Mouse (Mus musculus): Measurements from ENCODE around the gene A730061H03Rik.

Gene A730061H03Rik

DNA sequence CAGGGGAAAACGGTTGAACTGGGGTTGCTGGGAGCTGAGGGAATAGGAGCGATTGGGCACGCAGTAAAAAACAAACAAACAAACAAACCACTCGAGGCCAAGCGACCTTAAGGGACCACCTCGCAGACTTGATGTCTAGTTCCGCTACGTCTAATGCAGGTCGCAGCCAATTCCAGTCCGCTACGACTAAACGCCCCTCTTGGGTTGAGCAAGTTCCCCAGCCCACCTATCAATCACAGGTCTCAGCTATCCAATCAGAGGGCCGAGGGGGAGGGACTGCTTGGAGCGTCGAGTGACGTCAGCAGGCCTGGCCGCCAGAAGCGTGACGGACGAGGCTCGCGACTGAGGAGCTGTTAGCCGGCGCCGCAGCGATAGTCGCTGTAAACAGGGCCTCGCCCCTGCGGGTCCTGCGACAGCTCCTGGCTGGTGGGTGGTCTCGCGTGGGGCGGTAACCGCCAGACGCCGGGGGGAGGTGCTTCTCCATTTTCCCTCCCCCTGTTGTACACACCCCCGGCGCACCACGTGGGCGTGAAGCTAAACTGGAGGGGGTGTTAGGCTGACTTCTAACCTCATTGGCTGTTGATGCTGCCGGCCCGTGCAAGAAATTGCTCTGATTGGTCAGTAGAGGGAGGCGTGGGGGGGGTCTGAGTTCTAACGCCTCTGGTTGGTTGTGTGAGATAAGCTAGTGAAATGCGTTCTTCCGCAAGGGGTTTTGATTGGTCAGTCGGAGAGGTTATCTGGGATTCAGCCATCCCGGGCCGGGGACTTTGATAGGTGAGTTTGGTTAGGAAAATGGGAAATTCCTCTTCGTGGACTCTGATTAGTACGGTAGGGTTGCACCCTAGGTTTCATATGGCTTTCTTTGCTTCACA lies at the start of gene A730061H03Rik:
Gene A730061H03Rik (minus strand): TSS at position 205 of the 872 bp plus-strand sequence.
- DNase-seq (ENCODE audit: low spot score in 2 of 2): peak; percentile 99 to 100

DNA sequence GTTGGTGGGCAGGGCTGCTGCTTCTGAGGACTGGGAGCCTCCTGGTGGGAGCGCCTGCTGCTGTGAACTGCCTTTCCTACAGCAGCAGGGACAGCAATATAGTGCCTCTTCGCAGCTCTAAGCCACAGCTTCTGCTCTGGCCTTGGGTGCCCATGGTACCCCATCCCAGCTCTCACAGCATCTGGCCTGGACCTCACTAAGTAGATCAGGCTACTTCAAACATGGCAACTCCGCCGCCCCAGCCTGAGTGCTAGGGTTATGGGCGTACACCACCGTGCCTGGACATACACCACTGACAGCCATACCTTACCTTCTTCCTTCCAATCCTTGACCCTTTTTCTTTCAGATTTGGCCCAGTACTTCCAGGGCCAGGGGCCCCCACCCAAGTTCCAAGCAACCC lies 48.1 kb upstream of the A730061H03Rik start:
- no peak for DNase-seq (ENCODE audit: low spot score in 2 of 2)

DNA sequence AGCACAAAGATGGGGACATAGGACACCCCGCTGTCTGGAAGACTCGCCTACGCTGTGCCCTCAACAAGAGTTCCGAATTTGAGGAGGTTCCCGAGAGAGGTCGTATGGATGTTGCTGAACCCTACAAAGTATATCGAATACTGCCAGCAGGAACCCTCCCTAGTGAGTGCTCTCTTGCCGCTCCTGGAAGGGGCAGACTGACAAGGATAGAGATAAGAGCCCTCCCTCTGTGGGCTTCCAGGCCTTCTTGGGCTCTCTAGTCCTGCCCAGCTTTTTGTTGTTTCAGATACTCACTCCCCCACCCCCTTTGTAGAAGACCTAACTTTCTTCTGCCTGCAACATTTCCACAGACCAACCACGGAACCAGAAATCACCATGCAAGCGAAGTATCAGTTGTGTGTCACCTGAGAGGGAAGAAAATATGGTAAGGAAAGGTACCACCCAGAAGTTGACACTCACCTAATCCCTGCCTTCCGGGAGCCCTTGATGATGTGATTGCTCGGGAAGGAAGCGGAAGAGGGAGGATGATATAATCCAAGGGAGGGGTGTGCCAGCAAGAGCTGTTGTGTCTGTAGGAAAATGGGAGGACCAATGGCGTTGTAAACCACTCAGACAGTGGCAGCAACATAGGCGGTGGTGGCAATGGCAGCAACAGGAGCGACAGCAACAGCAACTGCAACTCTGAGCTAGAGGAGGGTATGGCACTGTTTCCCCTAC lies 45.7 kb upstream of the A730061H03Rik start:
- DNase-seq (ENCODE audit: low spot score in 2 of 2): no peak

DNA sequence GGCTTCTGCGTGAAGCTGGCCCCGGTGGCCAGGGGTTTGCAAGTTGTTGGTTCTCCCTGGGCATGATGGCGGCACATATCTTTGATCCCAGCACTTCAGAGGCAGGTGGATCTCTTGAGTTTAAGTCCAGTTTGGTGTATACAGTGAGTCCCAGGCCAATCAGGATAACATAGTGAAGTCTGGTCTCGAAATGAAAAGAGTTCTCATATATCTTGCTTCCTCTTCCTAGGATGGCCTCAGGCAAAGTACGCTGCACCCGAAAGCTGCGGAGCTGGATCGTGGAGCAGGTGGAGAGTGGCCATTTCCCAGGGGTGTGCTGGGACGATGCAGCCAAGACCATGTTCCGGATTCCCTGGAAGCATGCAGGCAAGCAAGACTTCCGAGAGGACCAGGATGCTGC lies 44.6 kb upstream of the A730061H03Rik start:
- DNase-seq (ENCODE audit: low spot score in 2 of 2): no peak

DNA sequence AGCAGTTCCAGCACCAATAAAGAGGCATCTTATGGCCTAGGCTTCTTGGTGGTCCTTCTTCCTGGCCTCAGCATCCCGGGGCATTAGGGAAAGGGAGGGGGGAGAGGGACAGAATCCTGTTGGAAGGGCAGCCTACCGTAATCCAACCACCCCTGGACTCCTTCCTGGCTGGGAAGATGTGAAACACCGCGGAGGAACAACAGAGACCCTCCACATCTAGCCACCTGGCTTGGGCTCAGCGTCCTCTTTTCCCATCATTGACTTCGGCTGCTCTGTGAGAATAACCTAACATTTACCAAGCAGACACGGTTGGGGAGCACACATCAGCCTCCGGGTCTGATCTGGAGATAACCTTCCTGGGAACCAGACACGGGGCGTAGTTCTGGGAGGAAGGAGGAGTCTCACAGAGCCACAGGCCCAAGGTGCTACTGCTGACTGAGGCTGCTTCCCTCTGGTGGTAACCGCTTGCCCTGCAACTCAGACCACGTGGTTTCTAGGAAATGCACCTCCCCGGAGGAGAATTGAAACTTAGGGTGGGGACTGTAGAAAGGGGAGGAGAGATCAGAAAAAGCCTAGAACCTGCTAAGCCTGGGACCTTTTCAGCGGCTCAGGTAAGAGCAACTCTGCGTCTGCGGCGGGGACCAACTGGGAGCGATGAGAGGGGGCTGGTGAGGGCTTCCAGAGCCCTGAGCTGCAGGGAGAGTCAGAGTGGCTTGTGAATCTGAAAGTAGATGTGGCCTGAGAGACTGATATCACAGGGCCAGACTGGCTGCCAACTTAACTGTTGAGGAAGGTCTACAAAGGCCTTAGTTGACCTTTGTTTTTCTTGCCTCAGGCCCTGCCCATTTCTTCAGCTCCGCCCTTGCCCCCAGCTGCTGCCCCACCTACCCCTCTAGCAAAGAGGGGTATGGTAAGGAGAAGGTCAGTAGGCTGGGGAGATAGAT lies 43.7 kb upstream of the A730061H03Rik start:
- peak; percentile 91 to 94 for DNase-seq (ENCODE audit: low spot score in 2 of 2)

DNA sequence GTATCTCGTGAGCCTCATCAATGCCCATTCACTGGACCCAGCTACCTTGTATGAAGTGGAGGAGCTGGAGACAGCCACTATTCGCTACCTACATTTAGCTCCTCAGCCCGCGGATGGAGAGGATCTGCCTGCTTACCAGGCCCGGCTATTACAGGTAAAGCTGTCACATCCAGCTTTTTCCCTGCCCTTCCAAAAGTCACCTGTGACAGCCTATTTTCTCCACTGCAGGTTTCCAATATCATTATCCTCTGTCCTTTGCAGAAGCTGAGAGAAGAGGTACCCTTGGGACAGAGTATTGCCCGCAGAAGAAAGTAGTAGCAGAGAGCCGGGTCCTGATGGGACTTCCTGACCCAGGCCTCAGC lies 43.0 kb upstream of the A730061H03Rik start, which contains the start of gene Irf9:
Gene Irf9 (plus strand): TSS at position 301 of the 362 bp plus-strand sequence.
- no peak for DNase-seq (ENCODE audit: low spot score in 2 of 2)

DNA sequence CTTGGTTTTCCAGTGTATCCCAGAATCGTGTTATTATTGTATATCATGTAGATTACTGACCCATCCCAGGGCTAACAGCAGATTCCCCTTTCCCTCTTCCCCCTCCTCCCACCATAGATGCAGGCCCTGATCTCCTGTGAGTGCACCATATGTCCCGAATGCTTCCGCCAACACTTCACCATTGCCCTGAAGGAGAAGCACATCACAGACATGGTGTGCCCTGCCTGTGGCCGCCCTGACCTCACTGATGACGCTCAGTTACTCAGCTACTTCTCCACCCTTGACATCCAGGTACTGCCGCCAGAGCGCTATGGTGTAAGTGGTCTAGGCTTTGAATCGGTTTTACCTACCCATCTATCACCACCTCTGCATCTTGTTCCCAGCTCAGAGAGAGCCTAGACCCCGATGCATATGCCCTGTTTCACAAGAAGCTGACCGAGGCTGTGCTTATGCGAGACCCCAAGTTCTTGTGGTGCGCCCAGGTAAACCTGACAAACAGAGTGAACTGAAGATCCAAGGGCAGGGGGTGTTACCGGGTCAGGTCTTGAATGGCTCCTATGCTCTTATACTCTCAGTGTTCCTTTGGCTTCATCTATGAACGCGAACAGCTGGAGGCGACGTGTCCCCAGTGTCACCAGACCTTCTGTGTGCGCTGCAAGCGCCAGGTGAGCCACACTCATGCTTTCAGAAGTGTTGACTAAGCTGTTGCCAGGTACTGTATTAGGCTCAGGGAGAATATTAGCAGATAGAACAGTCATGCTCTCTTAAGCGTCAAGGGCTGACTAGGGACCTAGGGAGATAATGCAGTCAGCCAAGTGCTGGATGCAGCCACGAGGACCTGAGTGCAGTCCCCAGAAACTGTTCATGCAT lies 38.5 kb upstream of the A730061H03Rik start:
- DNase-seq (ENCODE audit: low spot score in 2 of 2): no peak

DNA sequence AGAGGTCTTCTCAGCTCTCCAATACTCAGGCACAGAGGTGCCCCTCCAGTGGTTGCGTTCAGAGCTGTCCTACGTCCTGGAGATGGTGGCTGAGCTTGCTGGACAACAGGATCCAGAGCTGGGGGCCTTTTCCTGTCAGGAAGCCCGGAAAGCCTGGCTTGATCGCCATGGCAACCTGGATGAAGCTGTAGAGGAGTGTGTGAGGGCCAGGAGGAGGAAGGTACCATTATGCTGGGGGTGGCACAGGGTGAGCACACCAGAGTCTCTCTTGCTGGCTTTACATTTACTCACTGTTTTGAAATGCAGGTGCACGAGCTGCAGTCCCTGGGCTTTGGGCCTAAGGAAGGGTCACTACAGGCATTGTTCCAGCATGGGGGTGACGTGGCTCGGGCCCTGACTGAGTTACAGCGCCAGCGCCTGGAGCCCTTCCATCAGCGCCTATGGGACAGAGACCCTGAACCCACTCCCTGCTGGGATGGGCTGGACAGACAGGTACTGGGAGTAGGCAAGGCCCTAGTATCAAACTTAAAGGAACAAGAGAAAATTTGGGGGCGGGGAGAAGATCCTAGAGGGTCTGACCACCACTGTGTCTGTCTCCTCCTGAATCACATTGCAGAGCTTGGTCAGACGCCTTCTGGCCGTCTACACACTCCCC lies 36.0 kb upstream of the A730061H03Rik start:
- peak; percentile 70 to 77 for DNase-seq (ENCODE audit: low spot score in 2 of 2)

DNA sequence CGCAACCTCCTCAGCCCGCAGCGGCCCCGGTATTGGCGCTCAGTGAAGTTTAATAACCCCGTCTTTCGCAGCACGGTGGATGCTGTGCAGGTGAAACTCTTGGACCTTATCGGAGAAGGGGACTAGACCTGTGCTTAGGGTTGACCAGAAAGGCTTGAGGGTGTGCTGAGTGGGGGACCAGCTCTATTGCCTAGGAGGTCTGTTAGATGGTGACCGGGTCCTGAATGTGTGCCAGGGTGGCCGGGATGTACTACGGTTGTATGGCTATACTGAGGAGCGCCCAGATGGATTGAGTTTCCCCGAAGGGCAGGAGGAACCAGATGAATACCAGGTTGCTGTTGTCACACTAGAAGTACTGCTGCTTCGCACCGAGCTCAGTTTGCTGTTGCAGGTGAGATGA lies 32.0 kb upstream of the A730061H03Rik start:
- no peak for DNase-seq (ENCODE audit: low spot score in 2 of 2)

DNA sequence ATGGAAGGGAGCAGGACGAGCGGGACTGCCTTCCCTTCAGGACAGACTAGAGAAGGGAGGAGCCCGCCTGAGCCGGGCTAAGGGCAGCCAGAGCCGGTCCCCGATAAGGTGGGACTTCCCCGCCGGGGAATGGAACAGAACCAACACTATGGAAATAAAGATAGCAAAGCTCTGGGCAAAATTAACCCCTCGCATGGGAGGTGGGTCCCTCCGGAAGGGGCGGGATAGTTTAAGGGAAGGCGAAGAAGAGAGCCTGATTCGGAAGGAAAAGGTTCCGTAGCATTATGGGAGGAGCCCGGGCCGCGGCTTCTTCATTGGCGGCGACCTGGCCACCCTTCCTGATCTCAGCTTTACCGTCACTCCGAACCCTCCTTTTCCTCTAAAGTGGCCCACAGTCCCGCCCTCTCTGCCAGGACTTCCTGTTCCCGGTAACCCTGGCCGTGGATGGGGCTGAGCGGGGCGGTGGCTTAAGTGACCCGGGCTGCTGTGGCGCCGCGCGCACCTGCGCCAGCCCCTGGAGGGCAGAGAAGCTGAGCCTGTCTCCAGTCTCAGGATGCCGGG lies 31.2 kb upstream of the A730061H03Rik start, which contains the start of gene Rnf31:
Gene Rnf31 (plus strand): TSS at position 378 of the 561 bp plus-strand sequence.
- DNase-seq (ENCODE audit: low spot score in 2 of 2): peak; percentile 95 to 97

DNA sequence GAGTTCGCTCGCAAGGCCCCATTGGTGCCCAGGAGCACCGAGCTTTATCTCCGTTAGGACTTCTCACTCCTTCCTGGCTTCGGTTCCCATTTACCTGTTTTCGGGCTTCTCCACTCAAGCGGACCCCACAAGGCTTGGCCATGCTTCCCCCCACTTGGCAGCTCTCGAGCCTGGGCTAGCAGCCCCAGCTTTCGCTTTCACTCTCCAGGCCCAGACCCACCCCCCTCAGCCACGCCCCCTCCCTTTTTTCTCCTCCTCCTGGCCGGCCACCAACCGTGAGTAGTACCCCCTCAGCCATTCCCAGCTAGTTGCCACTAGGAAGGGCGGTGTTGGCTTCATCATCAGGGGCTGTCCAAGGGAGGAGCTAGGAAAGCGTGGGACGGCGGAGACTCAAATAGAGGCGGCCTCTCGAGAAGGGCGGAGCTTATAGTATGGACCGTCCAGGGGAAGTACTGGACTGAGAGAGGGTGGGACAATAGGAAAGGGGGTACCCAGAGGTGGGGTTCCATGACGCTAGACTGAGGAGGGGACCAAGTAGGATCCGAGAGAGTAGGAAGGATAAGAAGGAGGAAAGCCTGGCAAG lies 30.6 kb upstream of the A730061H03Rik start, which contains the start of gene Psme2:
Gene Psme2 (minus strand): TSS at position 366 of the 583 bp plus-strand sequence.
- peak; percentile 96 to 98 for DNase-seq (ENCODE audit: low spot score in 2 of 2)

DNA sequence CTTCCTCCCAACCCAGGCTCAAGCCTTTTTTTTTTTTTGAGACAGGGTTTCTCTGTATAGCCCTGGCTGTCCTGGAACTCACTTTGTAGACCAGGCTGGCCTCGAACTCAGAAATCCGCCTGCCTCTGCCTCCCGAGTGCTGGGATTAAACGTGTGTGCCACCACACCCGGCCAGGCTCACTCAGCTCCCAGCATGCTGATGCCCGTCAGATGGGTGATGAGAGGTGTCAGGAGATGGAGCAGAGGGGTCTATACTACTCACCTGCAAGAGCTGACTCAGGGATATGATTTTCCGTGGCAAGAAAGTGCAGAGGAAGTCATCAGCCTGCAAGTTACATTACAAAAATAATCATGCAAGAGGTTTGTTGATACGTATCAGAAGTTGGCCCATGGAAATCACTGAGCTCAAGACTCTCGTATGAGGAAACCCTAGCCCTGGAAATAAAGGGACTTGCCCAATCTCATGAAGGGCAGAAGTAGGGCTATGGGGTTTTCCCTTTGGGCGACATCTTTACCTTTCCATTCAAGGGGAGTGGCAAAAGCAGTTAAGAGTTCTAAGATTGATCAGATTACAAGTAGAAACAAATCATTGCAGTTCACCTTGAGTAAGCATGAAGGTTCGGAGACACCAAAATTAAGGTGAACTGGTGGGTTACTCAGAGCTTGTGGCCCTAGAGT lies 29.7 kb upstream of the A730061H03Rik start:
- no peak for DNase-seq (ENCODE audit: low spot score in 2 of 2)

DNA sequence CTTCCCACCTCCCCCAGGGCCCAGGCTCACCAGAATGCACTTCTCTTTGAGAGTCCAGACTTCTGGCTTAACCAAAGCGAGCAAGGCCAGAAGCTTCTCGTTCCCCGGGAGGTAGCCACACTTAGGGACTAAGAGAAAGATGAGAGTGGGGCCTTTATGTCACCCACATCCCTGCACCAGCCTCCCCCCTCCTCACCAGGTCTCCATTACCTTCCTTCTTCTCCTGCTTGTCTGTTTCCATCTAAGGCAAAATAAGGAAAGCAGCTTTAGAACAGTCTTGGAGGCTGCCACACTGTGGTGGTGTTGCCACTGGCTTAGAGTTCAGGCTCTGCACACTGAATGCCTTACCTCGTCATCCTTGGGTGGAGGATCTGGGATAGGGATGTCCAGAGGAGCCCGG lies 29.1 kb upstream of the A730061H03Rik start:
- DNase-seq (ENCODE audit: low spot score in 2 of 2): no peak

DNA sequence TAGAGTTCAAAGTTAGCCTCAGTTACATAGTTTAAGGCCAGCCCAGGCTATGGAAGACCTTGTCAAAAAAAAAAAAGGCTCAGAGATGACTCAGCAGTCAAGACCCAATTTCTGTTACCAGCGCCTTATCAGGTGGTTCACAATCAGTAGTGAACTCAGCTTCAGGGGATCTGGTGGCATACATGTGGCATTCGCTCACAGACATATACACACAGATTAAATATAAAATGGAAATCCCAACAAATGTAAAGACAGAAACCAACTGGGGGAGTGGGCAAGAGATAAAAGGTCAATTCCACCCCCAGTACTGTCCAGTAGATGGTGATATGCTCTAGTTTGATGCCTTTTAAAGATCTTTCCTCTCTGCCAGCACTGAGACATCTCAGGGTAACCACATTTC lies 25.9 kb upstream of the A730061H03Rik start:
- DNase-seq (ENCODE audit: low spot score in 2 of 2): no peak

DNA sequence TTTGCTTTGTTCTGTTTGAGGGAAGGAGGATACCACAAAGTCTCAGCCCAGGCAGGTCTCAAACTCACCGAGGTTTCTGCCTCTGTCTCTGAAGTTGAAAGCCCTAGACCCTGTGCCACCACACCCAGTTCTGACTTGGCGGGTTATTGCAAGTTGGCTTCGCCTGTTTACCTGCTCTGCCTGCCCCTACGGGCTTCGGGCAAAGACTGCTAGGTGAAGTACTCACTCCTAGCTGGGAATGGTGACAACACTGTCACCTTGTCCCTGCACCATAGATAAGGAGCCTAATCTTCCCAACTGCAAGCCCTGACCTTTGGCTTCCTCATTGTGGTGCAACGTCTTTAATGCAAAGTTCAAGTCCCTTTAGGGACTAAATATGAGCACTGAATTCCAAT lies 25.4 kb upstream of the A730061H03Rik start:
- DNase-seq (ENCODE audit: low spot score in 2 of 2): no peak

DNA sequence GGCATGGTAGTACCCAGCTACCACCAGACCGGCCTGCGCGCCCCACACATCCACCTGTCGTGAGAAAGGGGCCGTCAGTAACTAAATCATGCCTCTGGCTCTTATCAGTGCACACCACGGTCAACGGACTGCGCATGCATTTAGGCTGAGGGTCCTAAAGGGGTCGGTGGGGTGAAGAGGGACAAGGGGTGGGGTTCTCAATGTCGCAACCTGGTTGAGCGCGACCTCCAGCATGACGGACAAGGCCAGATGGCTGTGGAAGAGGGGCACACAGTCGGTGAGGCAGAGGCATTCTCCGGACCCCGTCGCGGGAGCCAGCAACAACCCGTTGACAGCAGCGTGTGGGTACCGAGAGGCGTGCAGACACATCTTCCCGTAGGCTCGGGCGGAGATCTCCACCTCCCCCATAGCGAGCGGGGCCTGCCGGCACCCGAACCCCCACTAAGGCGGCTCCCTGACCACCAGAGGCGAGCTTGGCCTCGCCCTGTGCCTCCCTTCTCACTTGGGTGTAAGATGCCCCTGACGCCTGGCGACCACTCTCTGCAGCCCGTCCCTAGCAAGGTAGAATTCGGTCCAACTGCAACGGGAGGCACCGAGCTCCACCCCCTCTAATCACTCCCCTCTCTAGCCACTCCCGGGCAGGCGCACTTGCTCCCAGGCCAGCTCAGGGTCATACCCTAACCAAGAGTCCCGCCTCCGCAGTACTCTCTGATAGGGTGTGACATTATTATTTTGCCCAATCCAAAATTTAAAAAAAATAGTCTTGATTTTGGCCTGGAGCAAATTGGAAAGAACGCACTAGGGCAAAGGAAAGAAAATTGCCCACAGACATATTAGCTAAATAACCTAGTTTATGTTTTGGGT lies 24.7 kb upstream of the A730061H03Rik start, which contains the start of gene Emc9:
Gene Emc9 (minus strand): TSS at position 601 of the 864 bp plus-strand sequence.
- DNase-seq (ENCODE audit: low spot score in 2 of 2): peak; percentile 77 to 78

DNA sequence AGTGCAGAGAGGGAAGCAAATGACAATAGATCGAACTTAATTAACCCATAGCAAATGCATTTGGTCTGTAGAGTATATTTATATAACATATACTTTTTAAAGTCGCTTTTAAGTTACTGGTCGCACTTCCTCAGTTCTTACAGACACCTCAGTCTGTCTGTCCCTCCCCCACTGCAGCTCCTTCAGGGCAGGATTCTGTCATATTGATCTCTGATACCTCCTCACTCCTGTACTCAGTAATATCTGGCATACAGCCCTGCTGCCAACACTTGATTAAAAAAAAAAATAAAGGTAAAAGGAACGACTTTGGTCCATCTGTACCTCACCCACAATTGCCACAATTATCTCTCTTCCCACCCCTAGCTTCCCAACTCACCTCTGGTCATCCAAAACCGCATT lies 24.1 kb upstream of the A730061H03Rik start:
- DNase-seq (ENCODE audit: low spot score in 2 of 2): no peak
